Mouse (Mus musculus) thymus, adult 2 months (tissue): Measurements from ENCODE around the gene Fhad1. TPM values are rescaled to one million over a fixed set of nuclear protein-coding genes. Genes with fewer than 3 reads are reported as not detected.

Experiments used
- DNase-seq: peaks from one replicate; pipeline ENCODE4 v3.0.0; 2021
- H3K27ac ChIP-seq: fragments of 200-500 bp; 2 replicates; pipeline ENCODE4 v1.5.1; 2012; ENCODE audit warnings: low read length, control low read depth; ENCODE audit not compliant: control insufficient read depth, insufficient read depth
- H3K27me3 ChIP-seq: fragments of 200-500 bp; 2 replicates; pipeline ENCODE4 v1.6.1; 2012; ENCODE audit warnings: mild to moderate bottlenecking, low read length, moderate library complexity, mixed read lengths; ENCODE audit not compliant: control insufficient read depth, insufficient read depth
- H3K36me3 ChIP-seq: fragments of 200-500 bp; 2 replicates; pipeline ENCODE4 v1.6.1; 2012; ENCODE audit warnings: mild to moderate bottlenecking, low read length, moderate library complexity; ENCODE audit not compliant: control insufficient read depth, insufficient read depth
- H3K4me1 ChIP-seq: fragments of 200-500 bp; replicated peaks from 2 replicates; pipeline ENCODE4 v1.6.1; 2012; ENCODE audit warnings: low read length; ENCODE audit not compliant: control insufficient read depth, insufficient read depth
- H3K4me3 ChIP-seq: fragments of 200-500 bp; 2 replicates; pipeline ENCODE4 v1.5.1; 2012; ENCODE audit warnings: mild to moderate bottlenecking, low read length, control low read depth, moderate library complexity; ENCODE audit not compliant: control insufficient read depth, insufficient read depth
- CTCF ChIP-seq: fragments of 200-500 bp; IDR thresholded peaks from 2 replicates; pipeline ENCODE4 v1.5.1; 2012; ENCODE audit warnings: mild to moderate bottlenecking, control low read depth, low read length, moderate library complexity, borderline replicate concordance; ENCODE audit not compliant: control insufficient read depth, poor library complexity, insufficient read depth; ENCODE audit errors: extremely low read depth
- POLR2A ChIP-seq: fragments of 200-500 bp; IDR thresholded peaks from 2 replicates; pipeline ENCODE4 v1.6.1; 2012; ENCODE audit warnings: mild to moderate bottlenecking, low read length, control low read depth, moderate library complexity; ENCODE audit not compliant: control insufficient read depth, poor library complexity, insufficient read depth; ENCODE audit errors: extremely low read depth
- WGBS: fragments of 180-500 bp; shearing (Covaris S2); methylation state at CpG from one replicate; pipeline ENCODE4 v1.1.7; 2018; 5-methylcytosine and 5-hydroxymethylcytosine counted together
- polyA plus RNA-seq: library from polyadenylated mRNA; depleted of rRNA; stranded (reverse); fragments of >200 nt; gene quantifications from 2 replicates; pipeline ENCODE4 v1.2.3, GENCODE M21; 2012; rRNA removed

Gene Fhad1
- polyA plus RNA-seq, 1 experiment: 1.1 TPM

DNA sequence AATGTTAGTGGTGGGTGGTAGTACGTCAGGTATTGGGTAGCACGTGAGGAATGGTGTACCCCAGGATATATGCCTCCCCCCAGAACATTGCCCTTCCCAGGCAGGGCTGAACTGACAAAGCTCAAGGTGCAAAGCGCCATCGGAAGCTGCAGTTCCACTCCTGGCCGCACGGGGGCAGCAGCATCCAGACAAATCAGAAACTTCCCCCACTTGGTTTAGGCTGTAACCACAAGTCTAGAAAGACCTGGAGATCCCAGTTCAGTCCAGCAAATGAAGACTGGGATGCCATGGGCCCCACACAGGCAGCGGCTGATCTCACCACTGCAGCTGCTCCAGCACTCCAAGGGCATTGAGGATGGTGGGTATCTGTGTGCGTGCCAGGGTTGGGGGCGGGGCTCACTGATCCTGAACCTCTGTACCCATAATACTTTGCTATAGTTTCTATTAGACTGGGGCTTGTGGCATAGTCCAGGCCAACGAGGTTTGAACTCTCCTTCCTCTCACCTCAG, 157.4 kb downstream of the Fhad1 start:
- Histone ChIP-seq H3K27ac (no peak overlapping the region), H3K36me3 (0 out of 2 replicates have a peak, but pooled peaks cover 7% of the 10 kb centered on the region), H3K4me3 (no peak overlapping the region), H3K4me1 (0 out of 2 replicates have a peak, but pooled peaks cover 4% of the 10 kb centered on the region), H3K27me3 (no peaks in the 10 kb centered on the region)
- 18% methylated on average over 10 of the region's 10 CpGs for WGBS
- TF ChIP-seq POLR2A: no peak
- TF ChIP-seq CTCF: peak; percentile 97
- DNase-seq: peak; percentile 76

DNA sequence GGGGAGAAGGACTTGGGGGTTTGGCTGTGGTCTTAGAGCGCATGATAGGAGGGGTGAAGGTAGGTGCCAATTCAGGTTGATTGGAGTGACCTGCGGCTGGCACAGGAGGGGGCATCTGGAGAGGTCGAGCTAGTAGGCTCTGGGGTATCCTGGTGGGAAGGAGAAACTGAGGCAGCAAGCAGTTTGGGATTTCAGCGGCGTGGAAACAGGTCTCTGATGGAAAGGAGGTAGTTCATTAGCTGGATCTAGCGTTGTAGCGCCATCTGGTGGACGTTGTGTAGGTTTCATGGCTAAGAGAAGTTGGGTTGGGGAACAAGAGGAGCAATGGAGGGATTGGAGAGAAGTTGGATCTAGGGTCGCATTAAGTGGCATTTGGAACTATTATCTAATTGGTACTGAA, 161.4 kb downstream of the Fhad1 start:
- DNase-seq: peak; percentile 43
- 48% methylated on average over 9 of the region's 9 CpGs for WGBS
- Histone ChIP-seq H3K27me3 (no peaks in the 10 kb centered on the region), H3K4me1 (no peaks in the 10 kb centered on the region), H3K27ac (no peak overlapping the region), H3K36me3 (no peaks in the 10 kb centered on the region), H3K4me3 (no peak overlapping the region)
- TF ChIP-seq POLR2A: no peak
- 0 out of 2 replicates have a peak, but pooled peaks have one; percentile 25 for TF ChIP-seq CTCF

DNA sequence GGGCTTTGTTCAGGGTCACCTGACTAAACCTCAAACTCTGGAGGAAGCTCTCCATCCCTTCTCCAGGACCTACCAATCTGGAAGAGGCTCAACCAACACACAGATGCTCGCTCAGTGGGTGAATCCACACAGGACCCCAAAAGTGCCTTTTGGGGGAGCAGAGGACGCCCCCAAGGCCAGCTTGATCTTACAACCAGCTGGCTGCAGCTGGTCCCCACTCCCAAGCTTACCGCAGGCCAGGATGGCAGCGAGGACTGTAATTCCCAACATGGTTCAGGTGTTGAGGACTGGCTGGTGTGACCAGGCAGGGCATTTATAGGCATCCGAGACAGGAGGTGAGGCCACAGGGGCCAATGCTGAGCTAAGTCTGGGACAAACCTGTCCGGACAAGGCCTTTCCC, 168.9 kb downstream of the Fhad1 start, which contains the start of gene Ctrc:
Gene Ctrc (minus strand): TSS at position 361 of the 400 bp plus-strand sequence.
- no peak for TF ChIP-seq POLR2A
- no peak for TF ChIP-seq CTCF
- no peak within 1 kb of the TSS for H3K27ac ChIP-seq
- H3K4me3 ChIP-seq: no peak within 1 kb of the TSS
- no peaks in the 10 kb centered on the region for H3K36me3 ChIP-seq
- 97% methylated on average over 6 of the region's 6 CpGs for WGBS
- no peaks in the 10 kb centered on the region for H3K27me3 ChIP-seq
- no peak for DNase-seq
- no peaks in the 10 kb centered on the region for H3K4me1 ChIP-seq

Other genes starting within 250 kb of the Fhad1 start
- gene Dnajc16, start 224.2 kb downstream of the Fhad1 start, polyA plus RNA-seq: 11.8 and 11.9 TPM in 2 replicates
- gene Casp9, start 221.5 kb downstream of the Fhad1 start, polyA plus RNA-seq: 16.0 and 16.9 TPM in 2 replicates
- gene Cela2a, start 188.9 kb downstream of the Fhad1 start, polyA plus RNA-seq: 0.46 and 2.1 TPM in 2 replicates
- 0.35 and 0.43 TPM in 2 replicates for gene Ctrc, start 168.7 kb downstream of the Fhad1 start, polyA plus RNA-seq
- 120 and 128 TPM in 2 replicates for gene Efhd2, start 140.2 kb downstream of the Fhad1 start, polyA plus RNA-seq
- gene Tmem51, start 69.2 kb upstream of the Fhad1 start, polyA plus RNA-seq: 8.0 and 9.6 TPM in 2 replicates
- 17.0 and 19.3 TPM in 2 replicates for gene Kazn, start 224.3 kb upstream of the Fhad1 start, polyA plus RNA-seq